Comparison of ENCODE assay signal across 18 mouse cellular contexts in genomic region chr2:63405405-63405804, GRCm38 (mm10).
DNase-seq lines count a peak whose midpoint lies in the region; ATAC-seq lines count a peak whose summit lies in the region.
"Had no signal": no experiment of that assay in that cellular context is flagged by ENCODE, and none has a peak within 500 bp of the region (broad histone marks: within the 10 kb centered on the region; RNA-seq: fewer than 3 reads in every experiment).

No protein-coding gene starts in this region.

- ATAC-seq in midbrain, embryonic 13.5 days: peak; percentile 40; the same call in 1 of the 2 replicates
- no peak for ATAC-seq in midbrain, embryonic 11.5 days (ENCODE audit: low FRiP score)
- peak; percentile 77; the same call in 1 of the 2 replicates for ATAC-seq in forebrain, embryonic 14.5 days
- ATAC-seq in midbrain, embryonic 15.5 days (replicated peaks): peak; percentile 86; the same call in 1 of the 2 replicates
- ATAC-seq: intestine, embryonic 16.5 days; liver, postnatal 0 days had no signal

- H3K9ac ChIP-seq in midbrain, embryonic 13.5 days (replicated peaks): no peak overlapping the region
- no peak overlapping the region for H3K9ac ChIP-seq in midbrain, embryonic 11.5 days (ENCODE audit: low read length)
- no peak overlapping the region for H3K9ac ChIP-seq in forebrain, embryonic 14.5 days (ENCODE audit: low read length)
- no peak overlapping the region for H3K9ac ChIP-seq in midbrain, embryonic 15.5 days
- H3K9ac ChIP-seq: embryonic facial prominence, embryonic 12.5 days; heart, embryonic 13.5 days; limb, embryonic 15.5 days; liver, postnatal 0 days had no signal

- no peaks in the 10 kb centered on the region for H3K36me3 ChIP-seq in midbrain, embryonic 13.5 days
- no peaks in the 10 kb centered on the region for H3K36me3 ChIP-seq in midbrain, embryonic 11.5 days (ENCODE audit: control insufficient read depth, insufficient read depth, low read length)
- H3K36me3 ChIP-seq in forebrain, embryonic 14.5 days (ENCODE audit: control insufficient read depth, insufficient read depth, low read length): no peaks in the 10 kb centered on the region
- H3K36me3 ChIP-seq in midbrain, embryonic 15.5 days (replicated peaks): no peaks in the 10 kb centered on the region
- H3K36me3 ChIP-seq: embryonic facial prominence, embryonic 12.5 days; heart, embryonic 13.5 days; limb, embryonic 15.5 days had no signal

- no peak overlapping the region for H3K4me3 ChIP-seq in midbrain, embryonic 13.5 days (replicated peaks)
- H3K4me3 ChIP-seq in midbrain, embryonic 11.5 days (ENCODE audit: low read depth, low read length): no peak overlapping the region
- H3K4me3 ChIP-seq in forebrain, embryonic 14.5 days (ENCODE audit: low read depth, low read length): no peak overlapping the region
- no peak overlapping the region for H3K4me3 ChIP-seq in midbrain, embryonic 15.5 days
- H3K4me3 ChIP-seq: embryonic facial prominence, embryonic 12.5 days; heart, embryonic 13.5 days; limb, embryonic 15.5 days had no signal

- no peak overlapping the region for H3K27ac ChIP-seq in midbrain, embryonic 13.5 days
- no peak overlapping the region for H3K27ac ChIP-seq in midbrain, embryonic 11.5 days (ENCODE audit: low read depth, low read length)
- H3K27ac ChIP-seq in forebrain, embryonic 14.5 days (ENCODE audit: low read depth, low read length): no peak overlapping the region
- no peak overlapping the region for H3K27ac ChIP-seq in midbrain, embryonic 15.5 days
- H3K27ac ChIP-seq: embryonic facial prominence, embryonic 12.5 days; heart, embryonic 13.5 days; limb, embryonic 15.5 days; stomach, postnatal 0 days had no signal

- no peaks in the 10 kb centered on the region for H3K9me3 ChIP-seq in midbrain, embryonic 13.5 days
- H3K9me3 ChIP-seq in midbrain, embryonic 11.5 days (ENCODE audit: control insufficient read depth, low read length): no peaks in the 10 kb centered on the region
- H3K9me3 ChIP-seq in forebrain, embryonic 14.5 days (replicated peaks; ENCODE audit: control insufficient read depth, low read length): no peaks in the 10 kb centered on the region
- H3K9me3 ChIP-seq in midbrain, embryonic 15.5 days: no peaks in the 10 kb centered on the region
- H3K9me3 ChIP-seq: embryonic facial prominence, embryonic 12.5 days; heart, embryonic 13.5 days; limb, embryonic 15.5 days had no signal

- 83% methylated on average over 1 of the region's 1 CpGs for WGBS in midbrain, embryonic 13.5 days
- WGBS in midbrain, embryonic 11.5 days: 82% methylated on average over 1 of the region's 1 CpGs
- WGBS in forebrain, embryonic 14.5 days: 52% methylated on average over 1 of the region's 1 CpGs
- WGBS in midbrain, embryonic 15.5 days: 70% methylated on average over 1 of the region's 1 CpGs

- no peaks in the 10 kb centered on the region for H3K4me1 ChIP-seq in midbrain, embryonic 13.5 days (replicated peaks)
- H3K4me1 ChIP-seq in midbrain, embryonic 11.5 days (ENCODE audit: control insufficient read depth, insufficient read depth, low read length): no peaks in the 10 kb centered on the region
- no peaks in the 10 kb centered on the region for H3K4me1 ChIP-seq in forebrain, embryonic 14.5 days (ENCODE audit: control insufficient read depth, insufficient read depth, low read length)
- H3K4me1 ChIP-seq in midbrain, embryonic 15.5 days: no peaks in the 10 kb centered on the region
- H3K4me1 ChIP-seq: embryonic facial prominence, embryonic 12.5 days; heart, embryonic 13.5 days; limb, embryonic 15.5 days had no signal

- H3K27me3 ChIP-seq in midbrain, embryonic 13.5 days: no peaks in the 10 kb centered on the region
- no peaks in the 10 kb centered on the region for H3K27me3 ChIP-seq in midbrain, embryonic 11.5 days (ENCODE audit: control insufficient read depth, insufficient read depth, low read length)
- no peaks in the 10 kb centered on the region for H3K27me3 ChIP-seq in forebrain, embryonic 14.5 days (replicated peaks; ENCODE audit: control insufficient read depth, insufficient read depth, low read length)
- no peaks in the 10 kb centered on the region for H3K27me3 ChIP-seq in midbrain, embryonic 15.5 days (replicated peaks)
- H3K27me3 ChIP-seq: embryonic facial prominence, embryonic 12.5 days; heart, embryonic 13.5 days; limb, embryonic 15.5 days had no signal

- DNase-seq in cerebellum, postnatal 14 days: peak; percentile 81 to 85
- no peak for DNase-seq in cerebellum, adult 9-10 months
- no peak for DNase-seq in midbrain, embryonic 11.5 days (ENCODE audit: low spot score, missing footprints)
- DNase-seq in forebrain, embryonic 14.5 days (ENCODE audit: low spot score): peak; percentile 64
- DNase-seq in liver: no peak
- no peak for DNase-seq in layer of hippocampus, adult 18-20 months (ENCODE audit: low spot score in 2 of 2)
- DNase-seq: adrenal gland, postnatal 10 days; heart, postnatal 36 days; liver, postnatal 0 days; lung, postnatal 14 days; right cerebral cortex, postnatal 25 days had no signal

- no peak overlapping the region for H3K4me2 ChIP-seq in midbrain, embryonic 13.5 days (replicated peaks)
- H3K4me2 ChIP-seq in midbrain, embryonic 11.5 days: no peak overlapping the region
- H3K4me2 ChIP-seq in forebrain, embryonic 14.5 days (ENCODE audit: low read length): no peak overlapping the region
- H3K4me2 ChIP-seq in midbrain, embryonic 15.5 days: no peak overlapping the region
- H3K4me2 ChIP-seq: embryonic facial prominence, embryonic 12.5 days; heart, embryonic 13.5 days; limb, embryonic 15.5 days had no signal

Comparison
In these comparisons a context has a peak if more than half of its experiments do, and no peak if none do; other contexts are left out.
1. DNase-seq: peak in cerebellum, postnatal 14 days (2 of 2) and forebrain, embryonic 14.5 days (single experiment); none in cerebellum, adult 9-10 months (single experiment), midbrain, embryonic 11.5 days (single experiment), liver (single experiment) and layer of hippocampus, adult 18-20 months (0 of 2).